Mouse (Mus musculus) embryonic stem cell, embryonic (primary cell): ENCODE measurements at regions not wholly inside any gene's neighbourhood (a gene's known extent, or its start where the extent isn't known, plus 50 kb on each side); places are given as distances from the start of the nearest gene placed in this dataset.

Experiments used
- CTCF ChIA-PET, 4 experiments: fragments of 300-600 bp in 2 of 4; fragments of 350-600 bp in 2 of 4; sonication (Branson Sonifier 250); formaldehyde crosslinking; loops; one replicate each; lab custom pipeline; 2022; ENCODE audit warnings: inconsistent platforms in 2 of 4; lab: Charles Lee
- POLR2A ChIA-PET, 4 experiments: fragments of 300-600 bp in 2 of 4; fragments of 350-600 bp in 2 of 4; sonication (Branson Sonifier 250); formaldehyde crosslinking; loops; one replicate each; lab custom pipeline; 2022; ENCODE audit warnings: antibody characterized with exemption in 4 of 4, inconsistent platforms in 1 of 4; lab: Charles Lee

- CTCF ChIA-PET = no interaction called here
- POLR2A ChIA-PET = interaction anchor here in 2 of 4 experiments (0.6 to 0.7 kb wide), 2 partner anchors 118 to 451 kb away, joined by 3 read pairs; no protein-coding TSS in a partner anchor
Observed at GRCm38 (mm10) chr9:41471345-41471744, 309.8 kb upstream of the Ubash3b start.

- ChIA-PET CTCF (no interaction called here), POLR2A (no interaction called here)
Observed at GRCm38 (mm10) chr9:41470010-41470409, 308.5 kb upstream of the Ubash3b start.

- POLR2A ChIA-PET = no interaction called here
Observed at GRCm38 (mm10) chr9:41469414-41469813, 307.9 kb upstream of the Ubash3b start.

GRCm38 (mm10) chr9:41464057-41464685 is 302.7 kb upstream of the Ubash3b start:
- ChIA-PET CTCF (interaction anchor here in 1 of 4 experiments (0.7 kb wide), 1 partner anchor 489 kb away, joined by 4 read pairs; no protein-coding TSS in a partner anchor), POLR2A (no interaction called here)

More at GRCm38 (mm10) chr9:41469414-41469813, 307.9 kb upstream of the Ubash3b start:
- CTCF ChIA-PET = no interaction called here

- POLR2A ChIA-PET = interaction anchor here in 1 of 4 experiments (0.7 kb wide), 1 partner anchor 54 kb away, joined by 3 read pairs; no protein-coding TSS in a partner anchor
- CTCF ChIA-PET = interaction anchor here (0.6 to 1.8 kb wide), 7 partner anchors 13 to 512 kb away, joined by 3 to 20 read pairs (median 4); no protein-coding TSS in a partner anchor
Observed at GRCm38 (mm10) chr9:41461742-41462141, 300.2 kb upstream of the Ubash3b start.

GRCm38 (mm10) chr9:41460709-41461108 is 299.2 kb upstream of the Ubash3b start:
- POLR2A ChIA-PET = no interaction called here
- CTCF ChIA-PET = interaction anchor here in 1 of 4 experiments (0.7 to 1.6 kb wide), 3 partner anchors 232 to 1091 kb away, joined by 3 to 4 read pairs (median 3); no protein-coding TSS in a partner anchor

GRCm38 (mm10) chr9:41457003-41457402 is 295.5 kb upstream of the Ubash3b start:
- ChIA-PET CTCF (no interaction called here), POLR2A (no interaction called here)

- CTCF ChIA-PET = no interaction called here
- POLR2A ChIA-PET = no interaction called here
Observed at GRCm38 (mm10) chr9:41451738-41452137, 290.2 kb upstream of the Ubash3b start.

GRCm38 (mm10) chr9:41449233-41449632 is 287.7 kb upstream of the Ubash3b start:
- CTCF ChIA-PET = interaction anchor here in 1 of 4 experiments (0.6 to 1.3 kb wide), 2 partner anchors 26 to 36 kb away, joined by 3 to 6 read pairs; no protein-coding TSS in a partner anchor
- POLR2A ChIA-PET = no interaction called here

GRCm38 (mm10) chr9:41447902-41448301 is 286.4 kb upstream of the Ubash3b start:
- CTCF ChIA-PET = interaction anchor here in 2 of 4 experiments (1.3 kb wide), 2 partner anchors 27 kb away, joined by 3 to 6 read pairs; no protein-coding TSS in a partner anchor
- POLR2A ChIA-PET = no interaction called here

GRCm38 (mm10) chr9:41447211-41447875 is 285.8 kb upstream of the Ubash3b start:
- POLR2A ChIA-PET = interaction anchor here in 3 of 4 experiments (0.7 kb wide), 3 partner anchors 16 to 818 kb away, joined by 4 to 7 read pairs (median 6); no protein-coding TSS in a partner anchor

GRCm38 (mm10) chr9:41446431-41447203 is 285.1 kb upstream of the Ubash3b start:
- POLR2A ChIA-PET = interaction anchor here in 3 of 4 experiments (0.7 kb wide), 3 partner anchors 15 to 817 kb away, joined by 4 to 7 read pairs (median 6); no protein-coding TSS in a partner anchor

More at GRCm38 (mm10) chr9:41447211-41447875, 285.8 kb upstream of the Ubash3b start:
- CTCF ChIA-PET = interaction anchor here in 1 of 4 experiments (0.8 to 1.3 kb wide), 2 partner anchors 18 to 28 kb away, joined by 3 read pairs; no protein-coding TSS in a partner anchor

GRCm38 (mm10) chr9:41442418-41442817 is 280.9 kb upstream of the Ubash3b start:
- ChIA-PET CTCF (no interaction called here), POLR2A (no interaction called here)

More at GRCm38 (mm10) chr9:41446431-41447203, 285.1 kb upstream of the Ubash3b start:
- CTCF ChIA-PET = interaction anchor here in 1 of 4 experiments (0.8 to 1.3 kb wide), 2 partner anchors 17 to 28 kb away, joined by 3 read pairs; no protein-coding TSS in a partner anchor

- ChIA-PET CTCF (no interaction called here), POLR2A (interaction anchor here in 1 of 4 experiments (0.6 kb wide), 1 partner anchor 406 kb away, joined by 3 read pairs; no protein-coding TSS in a partner anchor)
Observed at GRCm38 (mm10) chr9:41439979-41440378, 278.5 kb upstream of the Ubash3b start.

- ChIA-PET CTCF (no interaction called here), POLR2A (interaction anchor here in 1 of 4 experiments (0.6 kb wide), 1 partner anchor 150 kb away, joined by 3 read pairs; no protein-coding TSS in a partner anchor)
Observed at GRCm38 (mm10) chr9:41438141-41438540, 276.6 kb upstream of the Ubash3b start.

GRCm38 (mm10) chr9:41430391-41431343 is 269.2 kb upstream of the Ubash3b start:
- POLR2A ChIA-PET = interaction anchor here in 1 of 4 experiments (1.1 kb wide), 1 partner anchor 306 kb away, joined by 3 read pairs; no protein-coding TSS in a partner anchor
- CTCF ChIA-PET = no interaction called here

- POLR2A ChIA-PET = interaction anchor here in 1 of 4 experiments (0.6 to 1.1 kb wide), 2 partner anchors 11 to 307 kb away, joined by 3 read pairs; no protein-coding TSS in a partner anchor
- CTCF ChIA-PET = interaction anchor here in 2 of 4 experiments (0.6 kb wide), 2 partner anchors 17 to 468 kb away, joined by 3 to 4 read pairs; no protein-coding TSS in a partner anchor
Observed at GRCm38 (mm10) chr9:41429711-41430390, 268.4 kb upstream of the Ubash3b start.
